In the genomic region with DNA sequence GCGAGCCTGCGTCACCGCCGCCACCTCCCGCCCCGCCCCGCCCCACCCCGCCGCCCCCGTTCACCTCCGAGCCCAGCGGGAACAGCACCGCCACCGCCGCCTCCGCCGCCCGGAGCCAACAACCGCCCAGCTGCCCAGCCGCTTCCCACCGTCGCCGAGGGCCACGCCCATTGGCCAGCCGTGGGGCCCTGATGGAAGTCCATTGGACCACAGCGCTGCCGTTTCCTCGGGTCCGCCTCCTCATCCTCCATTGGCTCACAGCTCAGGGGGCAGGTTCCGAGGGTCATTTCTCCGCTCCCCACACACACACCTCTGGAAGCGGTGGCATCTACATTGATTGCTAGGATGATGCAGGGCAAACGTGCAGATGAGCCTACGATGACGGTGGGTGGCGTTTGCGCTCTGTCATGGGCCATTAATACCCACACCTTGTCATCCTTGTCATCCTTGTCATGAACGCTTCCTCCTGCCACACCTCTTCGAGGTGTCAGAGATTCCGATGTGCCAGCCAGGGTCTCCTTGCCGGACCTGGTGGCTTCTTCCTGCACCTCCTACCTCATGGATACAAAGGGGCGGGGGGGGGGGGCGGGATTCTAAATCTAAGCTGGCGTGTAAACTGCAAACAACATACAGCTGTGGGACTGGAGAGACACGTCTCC, we compare ENCODE assay signal across 8 mouse cellular contexts. TPM values are rescaled to one million over a fixed set of nuclear protein-coding genes. Genes with fewer than 3 reads are reported as not detected.
DNase-seq lines count a peak whose midpoint lies in the region; ATAC-seq and TF ChIP-seq lines count a peak whose summit lies in the region.

Gene Trafd1, minus strand, starts transcription at position 172 of the 659 bp plus-strand sequence.

- H3K27me3 ChIP-seq in MEL (ENCODE audit: control insufficient read depth in 1 of 2, insufficient read depth in 2 of 2, low read length in 2 of 2): no peaks in the 10 kb centered on the region
- H3K27me3 ChIP-seq in cerebellum, adult 2 months (ENCODE audit: control insufficient read depth, insufficient read depth, low read length): no peaks in the 10 kb centered on the region
- H3K27me3 ChIP-seq in lung, postnatal 0 days (replicated peaks; ENCODE audit: insufficient read depth, low read length): no peaks in the 10 kb centered on the region

- peak in 1 of 2 experiments; percentile 57; a peak in 1 of 4 replicates for TF ChIP-seq POLR2A in MEL (IDR thresholded peaks at IDR 0.05; ENCODE audit: control insufficient read depth in 1 of 2, insufficient read depth in 1 of 2, low read depth in 1 of 2, low read length in 2 of 2, poor library complexity in 1 of 2)
- TF ChIP-seq POLR2A in cerebellum, adult 2 months (IDR thresholded peaks at IDR 0.05; ENCODE audit: borderline replicate concordance, insufficient read depth, low read length): peak; percentile 61

- peak within 1 kb of the TSS; percentile 75 for H3K27ac ChIP-seq in MEL (ENCODE audit: control insufficient read depth, low read depth, low read length)
- peak within 1 kb of the TSS; percentile 90 for H3K27ac ChIP-seq in cerebellum, adult 2 months (ENCODE audit: insufficient read depth, low read length)
- peak within 1 kb of the TSS; percentile 92 for H3K27ac ChIP-seq in lung, postnatal 0 days (ENCODE audit: low read length)

- TF ChIP-seq RAD21 in MEL (IDR thresholded peaks at IDR 0.05; ENCODE audit: low read depth, low read length): no peak

- H3K9ac ChIP-seq in MEL (ENCODE audit: control insufficient read depth, low read depth, low read length, poor library complexity, severe bottlenecking): peak within 1 kb of the TSS; percentile 86
- peak within 1 kb of the TSS; percentile 75 for H3K9ac ChIP-seq in lung, postnatal 0 days (replicated peaks; ENCODE audit: low read depth)

- peak; percentile 96 to 97 for ATAC-seq in hematopoietic stem cell, adult 5-6 weeks (replicated peaks in 1 of 2; ENCODE audit: insufficient read depth in 1 of 2, low FRiP score in 2 of 2, low TSS enrichment in 1 of 2, low read depth in 1 of 2, poor library complexity in 2 of 2, severe bottlenecking in 2 of 2)
- ATAC-seq in lung, postnatal 0 days: peak; percentile 94

- peak; percentile 96 for DNase-seq in MEL (ENCODE audit: low read depth, low spot score)
- peak; percentile 95 to 97 for DNase-seq in cerebellum, adult 2 months
- DNase-seq in forelimb bud, embryonic 11.5 days (ENCODE audit: low read depth, low spot score): peak; percentile 90
- DNase-seq in layer of hippocampus, adult 9-11 months: peak; percentile 96
- peak; percentile 98 for DNase-seq in lung, postnatal 0 days (ENCODE audit: low spot score)
- DNase-seq in ovary, postnatal 14 days (ENCODE audit: low spot score): peak; percentile 88
- peak; percentile 92 for DNase-seq in thymus, postnatal 14 days

- peaks cover 2 to 16% of the 10 kb centered on the region in 2 experiments; a peak in 3 of 4 replicates for H3K4me1 ChIP-seq in MEL (ENCODE audit: control insufficient read depth in 1 of 2, insufficient read depth in 2 of 2, low read length in 2 of 2)
- H3K4me1 ChIP-seq in cerebellum, adult 2 months (ENCODE audit: control insufficient read depth, insufficient read depth, low read length): peaks cover 16% of the 10 kb centered on the region
- no peaks in the 10 kb centered on the region for H3K4me1 ChIP-seq in lung, postnatal 0 days (ENCODE audit: insufficient read depth, low read depth, low read length)

- peak within 1 kb of the TSS; percentile 66 for H3K4me2 ChIP-seq in lung, postnatal 0 days (replicated peaks; ENCODE audit: low read depth, low read length)

- peaks cover 3% of the 10 kb centered on the region; the same call in 1 of the 2 replicates for H3K79me2 ChIP-seq in MEL (ENCODE audit: control insufficient read depth, insufficient read depth, low read length, poor library complexity)

- no peak for TF ChIP-seq EP300 in MEL (IDR thresholded peaks at IDR 0.05; ENCODE audit: low read depth in 1 of 2, low read length in 2 of 2)
- TF ChIP-seq EP300 in lung, postnatal 0 days (IDR thresholded peaks at IDR 0.05): no peak

- H3K4me3 ChIP-seq in MEL (ENCODE audit: control insufficient read depth in 1 of 2, insufficient read depth in 1 of 2, low read depth in 2 of 2, low read length in 2 of 2): peak within 1 kb of the TSS; percentile 80 to 100
- H3K4me3 ChIP-seq in cerebellum, adult 2 months (replicated peaks; ENCODE audit: insufficient read depth, low read depth, low read length): peak within 1 kb of the TSS; percentile 94
- H3K4me3 ChIP-seq in lung, postnatal 0 days (ENCODE audit: low read depth, low read length): peak within 1 kb of the TSS; percentile 61

- no peaks in the 10 kb centered on the region for H3K9me3 ChIP-seq in MEL (replicated peaks; ENCODE audit: insufficient read depth, low read length)
- H3K9me3 ChIP-seq in lung, postnatal 0 days (ENCODE audit: low read length): no peaks in the 10 kb centered on the region

- peaks cover 0 to 14% of the 10 kb centered on the region in 2 experiments; a peak in 2 of 4 replicates for H3K36me3 ChIP-seq in MEL (ENCODE audit: control insufficient read depth in 1 of 2, insufficient read depth in 2 of 2, low read length in 2 of 2)
- peaks cover 5% of the 10 kb centered on the region for H3K36me3 ChIP-seq in lung, postnatal 0 days (ENCODE audit: insufficient read depth, low read length)

- no peak for TF ChIP-seq CTCF in MEL (IDR thresholded peaks at IDR 0.05 in 2 of 3, conservative IDR thresholded peaks at IDR 0.05 in 1 of 3; ENCODE audit: control insufficient read depth in 1 of 3, insufficient read depth in 1 of 3, low read depth in 2 of 3, low read length in 3 of 3, poor library complexity in 1 of 3, severe bottlenecking in 1 of 3)
- no peak for TF ChIP-seq CTCF in cerebellum, adult 2 months (IDR thresholded peaks at IDR 0.05; ENCODE audit: borderline replicate concordance, insufficient read depth, low read depth, low read length)
- no peak for TF ChIP-seq CTCF in lung, postnatal 0 days (IDR thresholded peaks at IDR 0.05)

- 1% methylated on average over 42 of the region's 45 CpGs for WGBS in cerebellum, adult 2 months
- under 1% methylated on average over 24 of the region's 45 CpGs for WGBS in lung, postnatal 0 days

TF ChIP-seq in MEL, 35 proteins besides CTCF, POLR2A, EP300 and RAD21:
- TF ChIP-seq MAZ (IDR thresholded peaks at IDR 0.05; ENCODE audit: low read depth, low read length) (peak; percentile 11; the same call in 1 of the 2 replicates), TAL1 (IDR thresholded peaks at IDR 0.05; ENCODE audit: low read length) (no peak), E2F4 (IDR thresholded peaks at IDR 0.05; ENCODE audit: borderline replicate concordance, low read depth, low read length) (no peak), SIN3A (IDR thresholded peaks at IDR 0.05; ENCODE audit: low read length) (peak; percentile 24; the same call in 1 of the 2 replicates), ZMIZ1 (IDR thresholded peaks at IDR 0.05; ENCODE audit: low read depth, low read length) (0 out of 2 replicates have a peak, but pooled peaks have one; percentile 37), UBTF (IDR thresholded peaks at IDR 0.05; ENCODE audit: borderline replicate concordance, insufficient read depth, low read depth, low read length) (no peak), TBP (IDR thresholded peaks at IDR 0.05; ENCODE audit: low read depth, low read length) (0 out of 2 replicates have a peak, but pooled peaks have one; percentile 19), MXI1 (IDR thresholded peaks at IDR 0.05; ENCODE audit: low read depth, low read length) (peak; percentile 65), POLR2AphosphoS2 (IDR thresholded peaks at IDR 0.05; ENCODE audit: low read length) (no peak), ELF1 (IDR thresholded peaks at IDR 0.05; ENCODE audit: low read depth, low read length) (0 out of 2 replicates have a peak, but pooled peaks have one; percentile 22), TCF12 (IDR thresholded peaks at IDR 0.05; ENCODE audit: low read depth, low read length) (peak; percentile 11; the same call in 1 of the 2 replicates), RCOR1 (IDR thresholded peaks at IDR 0.05; ENCODE audit: low read depth, low read length) (no peak)

RNA-seq across cellular contexts. Expression of gene Trafd1, which starts in this region (rescaled TPM):
- total RNA-seq in MEL (2012; rRNA removed): 12.9 and 15.4 TPM in 2 replicates
- polyA plus RNA-seq in MEL (2012; ENCODE audit: insufficient read depth in 1 of 2, insufficient read length in 2 of 2, low read depth in 1 of 2, low replicate concordance in 2 of 2, missing spikeins in 1 of 2): 10 to 100 TPM in 1 of 2 experiments, not detected in 1; 21.4 TPM
- 109 and 120 TPM in 2 replicates for polyA plus RNA-seq in cerebellum, adult 2 months (2012; rRNA removed)
- total RNA-seq in hematopoietic stem cell, adult 5-6 weeks (2017): 50.9 and 62.7 TPM in 2 replicates
- polyA plus RNA-seq in lung, postnatal 0 days (2015; fragmentation: Nextera tagmentation; extraction: Ambion mirVana): 76.6 and 80.9 TPM in 2 replicates

Comparison
In these comparisons a context has a peak if more than half of its experiments do, and no peak if none do; other contexts are left out.
1. Peak in every context shown above with its lines: DNase-seq, ATAC-seq, H3K4me3 ChIP-seq and H3K27ac ChIP-seq.